Mouse (Mus musculus) myocyte (in vitro differentiated cells): ENCODE results near the gene Fam25c. TPM values are rescaled to one million over a fixed set of nuclear protein-coding genes. Genes with fewer than 3 reads are reported as not detected.

ENCODE experiments used
- H3K27me3 ChIP-seq: one replicate; pipeline ENCODE4 v1.6.1; 2011; ENCODE audit not compliant: control insufficient read depth, insufficient read depth, insufficient read length
- H3K36me3 ChIP-seq: one replicate; pipeline ENCODE4 v1.6.1; 2011; ENCODE audit not compliant: control insufficient read depth, insufficient read depth
- H3K4me2 ChIP-seq: one replicate; pipeline ENCODE4 v1.6.1; 2011; ENCODE audit warnings: low read depth, control low read depth
- H3K4me3 ChIP-seq: one replicate; pipeline ENCODE4 v1.5.1; 2011; ENCODE audit warnings: mild to moderate bottlenecking, control low read depth, moderate library complexity
- H3K79me2 ChIP-seq: one replicate; pipeline ENCODE4 v1.6.1; 2011; ENCODE audit not compliant: control insufficient read depth, insufficient read depth
- H3ac ChIP-seq: one replicate; pipeline ENCODE4 v1.6.1; 2011; ENCODE audit not compliant: control insufficient read depth, insufficient read length
- CEBPB ChIP-seq: IDR thresholded peaks from 2 replicates; pipeline ENCODE4 v1.6.1; 2011; ENCODE audit warnings: mild to moderate bottlenecking, moderate library complexity; ENCODE audit not compliant: poor library complexity, insufficient read depth, severe bottlenecking
- E2F4 ChIP-seq: IDR thresholded peaks from one replicate; pipeline ENCODE4 v1.6.1; 2011; ENCODE audit warnings: mild to moderate bottlenecking, control low read depth, moderate library complexity; ENCODE audit not compliant: insufficient read depth
- MAX ChIP-seq: IDR thresholded peaks from one replicate; pipeline ENCODE4 v1.6.1; 2011; ENCODE audit warnings: low read depth, mild to moderate bottlenecking, control low read depth
- MYOD1 ChIP-seq, 3 experiments: IDR thresholded peaks; one replicate each; pipeline ENCODE4 v1.6.1; 2011; ENCODE audit warnings: control low read depth in 2 of 3, low read depth in 2 of 3, mild to moderate bottlenecking in 2 of 3, moderate library complexity in 1 of 3; ENCODE audit not compliant: insufficient read length in 2 of 3, control insufficient read depth in 1 of 3
- MYOG ChIP-seq, 3 experiments: IDR thresholded peaks; one replicate each; pipeline ENCODE4 v1.6.1; 2011; ENCODE audit warnings: control low read depth in 2 of 3, low read depth in 2 of 3, mild to moderate bottlenecking in 2 of 3; ENCODE audit not compliant: insufficient read length in 2 of 3, control insufficient read depth in 1 of 3, insufficient read depth in 1 of 3
- POLR2A ChIP-seq: IDR thresholded peaks from one replicate; pipeline ENCODE4 v1.6.1; 2011; ENCODE audit warnings: low read depth, mild to moderate bottlenecking, control low read depth, moderate library complexity; ENCODE audit not compliant: insufficient read length
- POLR2AphosphoS2 ChIP-seq: IDR thresholded peaks from one replicate; pipeline ENCODE4 v1.6.1; 2011; ENCODE audit warnings: low read depth, control low read depth; ENCODE audit not compliant: insufficient read length
- REST ChIP-seq: IDR thresholded peaks from one replicate; pipeline ENCODE4 v1.6.1; 2011; ENCODE audit warnings: mild to moderate bottlenecking, control low read depth, moderate library complexity; ENCODE audit not compliant: insufficient read depth, insufficient read length
- SRF ChIP-seq: IDR thresholded peaks from one replicate; pipeline ENCODE4 v1.6.1; 2011; ENCODE audit warnings: low read depth; ENCODE audit not compliant: control insufficient read depth, insufficient read length
- TCF12 ChIP-seq: IDR thresholded peaks from one replicate; pipeline ENCODE4 v1.6.1; 2011; ENCODE audit warnings: mild to moderate bottlenecking, control low read depth; ENCODE audit not compliant: poor library complexity, insufficient read depth, severe bottlenecking
- TCF3 ChIP-seq: IDR thresholded peaks from one replicate; pipeline ENCODE4 v1.6.1; 2011; ENCODE audit warnings: low read depth, control low read depth; ENCODE audit not compliant: insufficient read length
- USF1 ChIP-seq: IDR thresholded peaks from one replicate; pipeline ENCODE4 v1.6.1; 2011; ENCODE audit warnings: low read depth, mild to moderate bottlenecking, control low read depth, moderate library complexity
- polyA plus RNA-seq: library from polyadenylated mRNA; unstranded; fragments of >200 nt; fragmentation: generic; extraction: Trizol; gene quantifications from one replicate; pipeline ENCODE4 v1.2.1, GENCODE M21; 2012; ENCODE audit warnings: missing spikeins

Gene Fam25c
- polyA plus RNA-seq, 1 experiment, result not detected

DNA sequence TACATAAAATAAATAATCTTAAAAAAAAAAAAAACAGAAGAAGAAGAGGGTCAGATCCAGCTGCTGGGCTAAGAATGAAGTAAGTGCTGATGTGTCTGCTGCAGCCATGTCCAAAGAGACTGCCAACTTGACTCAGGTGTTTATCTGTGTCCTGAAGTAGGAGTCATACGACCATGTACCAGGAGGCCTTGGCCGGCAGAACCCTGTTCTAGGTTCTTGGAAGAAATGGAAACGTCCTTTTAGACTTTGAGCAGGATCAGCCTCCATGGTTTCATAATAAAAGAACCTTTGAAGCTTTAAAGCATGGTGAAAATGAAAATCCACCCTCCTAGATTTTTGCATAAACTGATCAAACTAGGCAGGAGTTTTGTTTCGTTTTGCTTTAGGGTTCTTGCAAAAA lies 777 bp downstream of the Fam25c start:
- no peaks in the 10 kb centered on the region for H3K27me3 ChIP-seq
- H3K36me3 ChIP-seq, result no peaks in the 10 kb centered on the region
- no peaks in the 10 kb centered on the region for H3K79me2 ChIP-seq
- H3K4me3 ChIP-seq, result no peak overlapping the region
- TF ChIP-seq POLR2AphosphoS2, result no peak
- no peak for TF ChIP-seq MYOD1 (IDR thresholded peaks at IDR 0.05; ENCODE audit: control insufficient read depth in 1 of 3, insufficient read length in 2 of 3, low read depth in 2 of 3)
- TF ChIP-seq CEBPB, result no peak
- no peak for TF ChIP-seq SRF
- TF ChIP-seq MYOG (IDR thresholded peaks at IDR 0.05; ENCODE audit: control insufficient read depth in 1 of 3, insufficient read depth in 1 of 3, insufficient read length in 2 of 3, low read depth in 2 of 3), result no peak
- TF ChIP-seq USF1, result no peak
- TF ChIP-seq E2F4, result no peak
- TF ChIP-seq MAX, result no peak
- no peak for TF ChIP-seq TCF3
- no peak for TF ChIP-seq POLR2A
- H3K4me2 ChIP-seq, result no peak overlapping the region
- H3ac ChIP-seq, result no peak overlapping the region

GRCm38 (mm10) chr14:34353326-34353725 lies 1.9 kb downstream of the Fam25c start:
- TF ChIP-seq REST (no peak), MYOG (IDR thresholded peaks at IDR 0.05; ENCODE audit: control insufficient read depth in 1 of 3, insufficient read depth in 1 of 3, insufficient read length in 2 of 3, low read depth in 2 of 3) (no peak)

DNA sequence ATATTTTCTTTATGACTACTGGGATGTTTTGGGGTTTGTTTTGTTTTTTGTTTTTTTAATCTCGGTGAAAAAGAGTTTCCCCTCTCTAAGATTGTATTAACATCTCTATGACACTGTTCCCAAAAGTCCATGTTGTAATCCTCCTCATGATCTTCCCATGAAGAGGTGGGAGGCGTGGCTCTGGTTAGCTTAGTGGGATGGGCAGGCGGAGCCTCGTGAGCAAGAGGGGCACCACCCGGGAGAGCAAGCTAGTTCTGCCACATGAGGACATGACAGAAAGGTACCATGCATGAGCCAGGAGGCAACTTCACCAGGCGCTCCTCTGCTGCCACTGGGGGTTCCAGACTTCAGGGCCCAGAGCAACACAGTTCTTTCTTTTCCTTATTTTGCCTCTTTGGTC lies 2.7 kb downstream of the Fam25c start:
- no peaks in the 10 kb centered on the region for H3K27me3 ChIP-seq
- no peak overlapping the region for H3K4me3 ChIP-seq
- H3K79me2 ChIP-seq, result no peaks in the 10 kb centered on the region
- H3K4me2 ChIP-seq, result no peak overlapping the region
- H3ac ChIP-seq, result no peak overlapping the region
- no peaks in the 10 kb centered on the region for H3K36me3 ChIP-seq
- no peak for TF ChIP-seq REST

More at GRCm38 (mm10) chr14:34353326-34353725, 1.9 kb downstream of the Fam25c start:
- Histone ChIP-seq H3K4me2 (no peak overlapping the region), H3K79me2 (no peaks in the 10 kb centered on the region), H3ac (no peak overlapping the region), H3K36me3 (no peaks in the 10 kb centered on the region), H3K27me3 (no peaks in the 10 kb centered on the region), H3K4me3 (no peak overlapping the region)

DNA sequence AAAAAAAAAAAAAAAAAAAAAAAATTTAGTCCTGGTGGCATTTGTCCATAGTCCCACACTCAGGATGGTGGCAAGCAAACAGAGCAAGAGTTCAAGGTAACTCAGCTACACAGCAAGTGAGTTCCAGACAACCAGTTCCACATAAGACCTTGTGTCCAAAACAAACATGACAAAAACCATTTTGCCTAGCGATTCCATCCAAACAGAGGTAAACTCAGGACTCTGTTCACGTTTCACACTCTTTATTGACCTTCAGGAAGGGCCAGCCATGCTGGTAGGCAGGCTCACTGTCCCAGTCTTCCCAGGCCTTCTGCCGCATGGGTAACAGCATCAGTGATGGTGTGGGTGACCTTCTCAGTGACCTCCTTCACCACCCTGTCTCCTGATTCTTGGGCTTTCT lies 3.6 kb downstream of the Fam25c start:
- no peak overlapping the region for H3K4me3 ChIP-seq
- no peak overlapping the region for H3ac ChIP-seq
- H3K36me3 ChIP-seq, result no peaks in the 10 kb centered on the region
- TF ChIP-seq MAX, result no peak
- TF ChIP-seq SRF, result no peak
- no peak for TF ChIP-seq TCF3
- TF ChIP-seq USF1, result no peak
- TF ChIP-seq E2F4, result no peak
- TF ChIP-seq REST, result no peak
- no peak for TF ChIP-seq POLR2A
- TF ChIP-seq MYOG (IDR thresholded peaks at IDR 0.05; ENCODE audit: control insufficient read depth in 1 of 3, insufficient read depth in 1 of 3, insufficient read length in 2 of 3, low read depth in 2 of 3), result no peak
- no peak for TF ChIP-seq TCF12
- TF ChIP-seq POLR2AphosphoS2, result no peak
- no peak for TF ChIP-seq MYOD1 (IDR thresholded peaks at IDR 0.05; ENCODE audit: control insufficient read depth in 1 of 3, insufficient read length in 2 of 3, low read depth in 2 of 3)
- no peak for TF ChIP-seq CEBPB
- H3K79me2 ChIP-seq, result no peaks in the 10 kb centered on the region
- H3K4me2 ChIP-seq, result no peak overlapping the region
- no peaks in the 10 kb centered on the region for H3K27me3 ChIP-seq

DNA sequence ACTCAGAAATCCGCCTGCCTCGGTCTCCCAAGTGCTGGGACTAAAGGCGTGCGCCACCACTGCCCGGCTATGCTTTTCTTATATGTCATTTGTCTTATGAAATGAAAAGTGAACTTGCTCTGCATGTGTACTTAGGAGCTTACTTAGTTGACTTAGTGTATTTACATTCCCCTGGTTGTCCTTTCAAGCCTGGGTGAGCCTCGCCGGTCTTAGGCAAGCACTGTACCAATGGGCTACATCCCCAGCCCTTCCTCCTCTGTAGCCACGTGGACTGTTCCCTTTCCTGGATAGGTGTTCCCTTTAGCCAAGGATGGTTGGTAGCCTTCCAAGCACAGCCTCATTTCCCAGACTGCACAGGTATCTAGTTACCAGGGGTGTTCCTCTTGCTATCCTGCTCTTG lies 6.2 kb downstream of the Fam25c start:
- Histone ChIP-seq H3ac (no peak overlapping the region), H3K4me3 (no peak overlapping the region), H3K36me3 (no peaks in the 10 kb centered on the region), H3K4me2 (no peak overlapping the region), H3K79me2 (no peaks in the 10 kb centered on the region), H3K27me3 (no peaks in the 10 kb centered on the region)
- TF ChIP-seq MAX (no peak), REST (no peak), TCF12 (no peak), SRF (no peak), CEBPB (no peak), POLR2A (no peak), TCF3 (no peak), MYOD1 (IDR thresholded peaks at IDR 0.05; ENCODE audit: control insufficient read depth in 1 of 3, insufficient read length in 2 of 3, low read depth in 2 of 3) (no peak), USF1 (no peak), POLR2AphosphoS2 (no peak), MYOG (IDR thresholded peaks at IDR 0.05; ENCODE audit: control insufficient read depth in 1 of 3, insufficient read depth in 1 of 3, insufficient read length in 2 of 3, low read depth in 2 of 3) (no peak), E2F4 (no peak)
